Mouse (Mus musculus) brain, embryonic 18.5 days (tissue): Measurements from ENCODE around the gene Capza2.

Experiments
- DNase-seq: peaks from one replicate; pipeline ENCODE4 v3.0.0-alpha.2; 2012; ENCODE audit warnings: low read depth, low spot score

Gene Capza2

DNA sequence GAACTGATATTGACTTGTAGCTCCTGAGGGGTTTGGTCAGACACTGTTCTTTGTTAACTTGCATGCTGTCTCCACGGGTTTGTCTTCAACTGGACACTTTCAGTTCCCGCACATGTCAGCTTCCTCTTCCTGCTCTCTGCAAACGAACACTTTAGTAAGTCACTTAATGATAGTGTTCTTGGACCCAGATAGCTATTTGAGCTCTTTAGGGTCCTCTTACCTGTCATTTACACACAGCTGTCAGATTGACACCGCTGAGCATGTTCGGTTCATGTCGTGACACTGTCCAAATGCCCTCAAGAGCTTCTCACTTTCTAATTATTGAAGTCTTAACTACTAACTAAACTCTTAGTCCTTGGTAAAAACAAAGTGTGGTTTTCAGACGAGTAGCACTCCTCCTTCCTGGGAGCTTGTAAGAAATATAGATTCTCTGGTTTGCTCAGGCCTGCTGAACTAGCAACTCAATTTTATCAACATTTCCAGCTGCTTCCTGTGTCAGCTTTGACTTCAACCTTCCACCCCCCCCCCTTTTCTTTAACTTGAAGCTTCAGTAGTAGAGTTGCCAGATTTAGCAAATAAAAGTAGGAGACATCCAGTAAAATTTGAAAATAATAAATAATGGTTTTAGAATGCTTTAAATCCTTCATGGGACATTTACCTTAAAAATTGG lies at the start of gene Capza2:
TSS of gene Capza2 (plus strand) at position 620 of the 670 bp plus-strand sequence.
- no peak for DNase-seq

- DNase-seq: peak; percentile 43
These were observed 46.7 kb upstream of the Capza2 start for GRCm38 (mm10) chr6:17589049-17589952.

GRCm38 (mm10) chr6:17589953-17590627 lies 45.9 kb upstream of the Capza2 start:
- DNase-seq: no peak

- no peak for DNase-seq
These were observed 42.1 kb upstream of the Capza2 start for GRCm38 (mm10) chr6:17593971-17594370.

- no peak for DNase-seq
These were observed 40.1 kb upstream of the Capza2 start for GRCm38 (mm10) chr6:17595712-17596462.

DNA sequence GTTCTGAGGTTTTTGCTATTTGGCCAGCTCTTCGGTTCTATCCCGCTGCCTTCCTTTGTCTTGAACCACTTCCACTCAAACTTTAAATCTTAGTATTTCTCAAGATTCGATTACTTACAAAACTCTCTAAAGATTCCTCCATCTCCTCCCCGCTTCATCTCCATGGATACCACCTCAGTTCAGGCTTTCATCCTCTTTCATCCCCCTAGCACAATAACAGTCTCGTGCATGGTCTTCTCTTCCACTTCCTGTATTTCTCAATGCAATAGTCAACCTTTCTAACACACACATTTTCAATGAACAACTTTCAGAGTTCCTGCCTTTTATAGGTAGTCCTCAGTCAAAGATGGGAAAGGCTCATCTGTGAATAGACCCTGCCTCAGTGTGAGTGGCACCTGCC lies 36.7 kb upstream of the Capza2 start:
- no peak for DNase-seq

DNA sequence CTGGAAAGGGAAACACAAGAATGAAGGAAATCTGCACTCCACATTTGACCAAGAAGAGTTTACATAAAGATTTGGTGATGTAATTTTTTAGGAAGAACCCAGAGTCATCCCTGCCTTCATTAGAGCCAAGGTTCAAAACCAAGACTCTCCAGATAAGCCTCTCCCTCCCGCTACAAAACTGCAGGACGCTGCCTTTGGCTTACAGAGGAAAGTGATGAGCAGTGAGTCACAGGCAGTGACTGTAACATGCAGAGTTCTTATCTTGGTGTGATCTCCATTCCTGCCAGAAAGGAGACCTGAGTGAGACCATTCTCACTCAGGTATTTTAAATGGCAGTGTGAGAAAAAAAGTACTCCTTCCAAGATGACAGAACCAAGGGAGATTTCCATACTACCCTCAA lies 34.5 kb upstream of the Capza2 start:
- DNase-seq: no peak

DNA sequence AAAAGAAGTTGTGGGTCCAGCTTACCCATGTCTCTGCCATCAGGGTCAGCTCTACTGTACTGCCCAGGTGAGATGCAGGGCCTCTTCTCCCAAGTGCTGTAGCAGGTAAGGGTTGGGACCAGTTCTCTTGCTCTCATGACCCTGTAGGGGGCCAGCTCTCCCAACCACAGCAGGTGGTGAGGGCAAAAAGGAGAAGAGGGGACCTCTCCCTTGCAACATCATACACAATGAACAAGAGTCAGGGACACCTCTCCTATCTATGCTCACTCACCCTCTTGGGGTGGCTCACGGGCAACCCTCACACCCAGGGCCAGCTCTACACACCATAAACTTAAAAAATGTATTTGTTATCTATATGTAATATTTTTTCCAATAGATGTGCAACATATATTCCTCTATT lies 29.1 kb upstream of the Capza2 start:
- no peak for DNase-seq

- DNase-seq: no peak
These were observed 24.6 kb upstream of the Capza2 start for GRCm38 (mm10) chr6:17611352-17612010.

GRCm38 (mm10) chr6:17612652-17613051 lies 23.4 kb upstream of the Capza2 start:
- no peak for DNase-seq

DNA sequence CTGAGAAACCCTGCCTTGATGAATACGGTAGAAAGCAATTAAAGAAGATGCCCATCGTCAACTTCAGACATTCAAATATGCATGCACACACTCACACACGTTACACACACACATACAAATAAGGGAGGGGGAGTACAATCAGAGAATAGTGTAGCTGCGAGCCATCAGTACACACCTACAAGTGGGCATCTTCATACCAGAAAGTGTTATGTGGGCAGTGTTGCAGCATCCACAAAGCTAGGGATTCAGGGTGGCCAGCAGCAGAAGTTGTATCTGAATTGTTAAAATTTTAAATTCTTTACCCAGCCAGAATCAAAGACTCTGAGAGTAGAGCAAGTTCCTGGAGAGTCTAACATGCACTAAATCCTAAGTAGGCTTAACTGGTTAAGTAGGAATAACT lies 15.2 kb upstream of the Capza2 start:
- DNase-seq: no peak

DNA sequence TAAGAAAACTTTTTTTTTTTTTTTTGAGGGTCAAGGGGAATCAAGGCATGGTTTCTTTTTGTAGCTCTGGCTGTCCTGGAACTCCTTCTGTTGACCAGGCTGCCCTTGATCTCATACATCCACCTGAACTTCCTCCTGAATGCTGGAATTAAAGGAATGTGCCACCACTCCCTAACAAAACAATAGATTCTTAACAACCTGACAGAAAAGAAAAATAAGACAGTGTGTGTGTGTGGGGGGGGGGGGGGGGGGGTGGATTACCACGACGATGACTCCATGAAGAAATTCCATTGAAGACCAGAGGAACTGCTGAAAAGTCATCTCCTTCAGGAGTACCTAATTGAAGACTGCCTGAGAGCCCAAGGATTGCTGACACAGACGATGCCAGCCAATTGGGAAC lies 14.6 kb upstream of the Capza2 start:
- DNase-seq: no peak

DNA sequence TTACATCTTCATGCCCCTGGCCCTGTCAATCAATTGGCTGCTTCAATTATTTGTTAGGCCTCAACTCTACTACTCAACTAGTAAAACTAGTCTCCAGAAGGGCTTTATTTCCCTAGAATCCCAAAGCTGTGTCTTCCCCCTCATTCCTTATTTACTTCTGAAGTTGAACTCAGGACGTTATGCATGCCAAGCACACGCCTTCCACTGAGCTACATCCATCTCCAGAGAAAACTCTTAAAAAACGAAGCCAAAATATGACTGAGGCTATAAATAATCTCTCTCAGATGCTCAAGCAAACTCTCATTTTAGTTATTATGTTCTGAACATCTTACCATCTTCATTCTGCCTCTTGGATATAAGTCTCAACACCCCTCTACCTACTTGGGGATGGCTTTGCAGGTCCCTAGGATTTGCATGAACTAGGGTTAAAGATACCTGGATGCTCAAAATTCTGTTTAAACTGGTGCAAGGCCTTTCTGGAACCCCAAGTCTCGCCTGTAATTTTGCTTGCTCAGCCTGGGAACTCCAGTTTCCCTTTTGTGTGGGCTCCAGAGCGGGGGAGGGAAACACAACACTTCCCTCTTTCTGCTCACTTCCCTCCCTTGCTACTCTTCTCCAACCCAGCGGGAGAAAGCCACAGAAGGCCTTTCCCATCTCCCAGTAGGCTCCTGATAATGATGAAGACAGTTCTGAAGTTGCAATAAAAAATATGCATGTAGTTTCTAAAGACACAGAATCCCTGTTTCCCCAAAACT lies 7.2 kb upstream of the Capza2 start:
- no peak for DNase-seq

GRCm38 (mm10) chr6:17629756-17630155 lies 6.3 kb upstream of the Capza2 start:
- no peak for DNase-seq

- DNase-seq: no peak
These were observed 4.4 kb upstream of the Capza2 start for GRCm38 (mm10) chr6:17631611-17632010.

- DNase-seq: no peak
These were observed 2.2 kb upstream of the Capza2 start for GRCm38 (mm10) chr6:17633819-17634218.

GRCm38 (mm10) chr6:17634992-17635391 lies 1.0 kb upstream of the Capza2 start:
- no peak for DNase-seq

DNA sequence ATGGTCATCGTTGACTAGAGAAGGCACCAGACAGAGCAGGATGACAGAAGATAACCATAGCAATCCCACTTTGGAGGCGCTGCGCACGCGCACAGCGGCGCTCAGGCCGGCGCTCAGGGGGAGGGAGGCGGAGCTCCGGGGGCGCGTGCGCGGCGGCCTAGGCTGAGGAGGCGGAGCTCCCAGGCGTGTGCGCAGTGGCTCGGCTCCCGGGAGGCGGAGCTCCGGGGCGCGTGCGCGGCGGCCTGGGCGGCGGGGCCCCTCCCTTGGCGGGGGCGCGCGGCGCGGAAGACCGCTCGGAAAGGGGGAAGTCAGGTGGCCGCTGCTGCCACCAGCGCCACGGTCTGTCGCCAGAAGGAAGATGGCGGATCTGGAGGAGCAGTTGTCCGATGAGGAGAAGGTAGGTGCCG lies 733 bp downstream of the Capza2 start:
- peak; percentile 87 for DNase-seq

GRCm38 (mm10) chr6:17637205-17638203 lies 1.5 kb downstream of the Capza2 start:
- DNase-seq: no peak
